Mouse (Mus musculus) neural tube, embryonic 13.5 days (tissue): ENCODE measurements around the gene Prkce. TPM values are rescaled to one million over a fixed set of nuclear protein-coding genes. Genes with fewer than 3 reads are reported as not detected.
A peak's percentile ranks its signal among the peaks of the same experiment; 100 is the strongest.

Source experiments
- ATAC-seq: fragments of 200-750 bp; cut with Nextera tagmentation; 2 replicates; pipeline ENCODE4 v1.8.0; 2017; ENCODE audit warnings: low read depth, mild to moderate bottlenecking, moderate TSS enrichment, moderate library complexity
- H3K27ac ChIP-seq: fragments of 300-500 bp; sonication (generic); replicated peaks from 2 replicates; pipeline ENCODE4 v1.5.1; 2015; ENCODE audit warnings: moderate library complexity, mild to moderate bottlenecking, inconsistent platforms
- H3K27me3 ChIP-seq: fragments of 300-500 bp; sonication (generic); 2 replicates; pipeline ENCODE4 v1.6.1; 2015; ENCODE audit warnings: mild to moderate bottlenecking, inconsistent platforms
- H3K36me3 ChIP-seq: fragments of 300-500 bp; sonication (generic); 2 replicates; pipeline ENCODE4 v1.6.1; 2015; ENCODE audit warnings: mild to moderate bottlenecking, inconsistent platforms
- H3K4me1 ChIP-seq: fragments of 300-500 bp; sonication (generic); replicated peaks from 2 replicates; pipeline ENCODE4 v1.6.1; 2015; ENCODE audit warnings: inconsistent platforms
- H3K4me2 ChIP-seq: fragments of 300-500 bp; sonication (generic); 2 replicates; pipeline ENCODE4 v1.6.1; 2015; ENCODE audit warnings: inconsistent platforms, mild to moderate bottlenecking, moderate library complexity
- H3K4me3 ChIP-seq: fragments of 300-500 bp; sonication (generic); 2 replicates; pipeline ENCODE4 v1.5.1; 2015; ENCODE audit warnings: mild to moderate bottlenecking, inconsistent platforms
- H3K9ac ChIP-seq: fragments of 300-500 bp; sonication (generic); 2 replicates; pipeline ENCODE4 v1.6.1; 2015; ENCODE audit warnings: moderate library complexity, mild to moderate bottlenecking, inconsistent platforms
- H3K9me3 ChIP-seq: fragments of 300-500 bp; sonication (generic); 2 replicates; pipeline ENCODE4 v1.6.1; 2016; ENCODE audit warnings: inconsistent platforms
- WGBS: fragments of 180-500 bp; shearing (Covaris S2); methylation state at CpG from one replicate; pipeline ENCODE4 v1.1.7; 2015; 5-methylcytosine and 5-hydroxymethylcytosine counted together
- polyA plus RNA-seq: library from polyadenylated mRNA; unstranded; fragments of >200 nt; fragmentation: Nextera tagmentation; extraction: Ambion mirVana; gene quantifications from 2 replicates; pipeline ENCODE4 v1.2.1, GENCODE M21; 2015

Gene Prkce
- polyA plus RNA-seq, 1 experiment from 2014 or later: 27.7 TPM

DNA sequence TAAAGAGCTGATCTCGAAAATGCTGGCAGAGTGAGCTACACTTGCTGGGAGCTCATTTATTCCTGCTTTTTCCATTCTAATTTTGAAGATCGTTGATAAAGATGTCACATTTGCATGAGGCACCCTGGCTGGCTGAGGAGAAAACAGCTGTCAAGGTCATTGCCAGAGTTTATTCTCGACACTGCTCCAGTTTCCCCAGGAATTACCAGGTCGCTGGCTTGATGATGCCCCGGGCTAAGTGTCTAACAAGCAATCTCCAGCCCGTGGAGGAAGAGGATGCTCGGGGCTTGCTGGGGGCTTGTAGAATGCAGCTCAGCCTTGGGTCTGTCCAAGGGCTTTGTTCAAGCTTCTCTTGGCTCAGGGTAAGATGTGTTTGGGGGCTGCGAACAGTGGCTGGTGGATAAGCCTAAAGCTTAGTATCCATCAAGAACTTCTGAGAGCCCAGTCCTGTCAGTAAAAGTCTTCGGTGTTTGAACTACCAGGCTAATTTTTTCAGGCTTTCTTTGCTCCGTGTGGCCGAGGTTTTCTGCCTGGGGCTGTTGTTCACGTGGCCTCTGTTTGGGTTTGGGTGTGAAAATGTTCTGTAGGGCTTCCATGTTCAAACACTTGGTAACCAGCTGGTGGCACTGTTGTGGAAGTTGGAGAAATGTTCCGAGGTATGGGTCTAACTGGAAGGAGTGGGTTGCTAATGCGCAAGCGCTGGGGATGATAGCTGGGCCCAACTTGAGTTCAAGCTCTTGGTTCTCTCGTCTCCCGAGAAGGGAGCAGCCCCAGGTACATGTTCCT is 293.3 kb downstream of the Prkce start:
- Histone ChIP-seq H3K4me2 (no peak overlapping the region), H3K27me3 (no peaks in the 10 kb centered on the region), H3K9me3 (no peaks in the 10 kb centered on the region), H3K9ac (no peak overlapping the region), H3K4me1 (peaks cover 28% of the 10 kb centered on the region), H3K36me3 (no peaks in the 10 kb centered on the region), H3K27ac (peak overlapping the region; percentile 46; the same call in 1 of the 2 replicates), H3K4me3 (no peak overlapping the region)
- WGBS: 68% methylated on average over 17 of the region's 17 CpGs
- ATAC-seq: no peak

GRCm38 (mm10) chr17:86463369-86463768 is 295.8 kb downstream of the Prkce start:
- ATAC-seq: no peak
- H3K9ac ChIP-seq: no peak overlapping the region
- H3K4me2 ChIP-seq: no peak overlapping the region
- no peaks in the 10 kb centered on the region for H3K36me3 ChIP-seq
- 52% methylated on average over 3 of the region's 3 CpGs for WGBS
- H3K4me1 ChIP-seq: peaks cover 42% of the 10 kb centered on the region
- no peak overlapping the region for H3K27ac ChIP-seq
- H3K27me3 ChIP-seq: no peaks in the 10 kb centered on the region
- H3K4me3 ChIP-seq: no peak overlapping the region
- no peaks in the 10 kb centered on the region for H3K9me3 ChIP-seq

- Histone ChIP-seq H3K36me3 (no peaks in the 10 kb centered on the region), H3K9me3 (no peaks in the 10 kb centered on the region), H3K4me2 (no peak overlapping the region), H3K27me3 (no peaks in the 10 kb centered on the region), H3K27ac (peak overlapping the region; percentile 81), H3K4me1 (peaks cover 48% of the 10 kb centered on the region), H3K4me3 (no peak overlapping the region), H3K9ac (no peak overlapping the region)
- WGBS: 74% methylated on average over 8 of the region's 8 CpGs
- ATAC-seq: no peak
These were observed 296.6 kb downstream of the Prkce start for GRCm38 (mm10) chr17:86464197-86464596.

- Histone ChIP-seq H3K27me3 (no peaks in the 10 kb centered on the region), H3K27ac (peak overlapping the region; percentile 81), H3K4me1 (peaks cover 53% of the 10 kb centered on the region), H3K9me3 (no peaks in the 10 kb centered on the region), H3K36me3 (no peaks in the 10 kb centered on the region), H3K4me3 (no peak overlapping the region), H3K9ac (no peak overlapping the region), H3K4me2 (0 out of 2 replicates have a peak overlapping the region, but pooled peaks have one; percentile 4)
- peak; percentile 74 for ATAC-seq
- WGBS: 18% methylated on average over 16 of the region's 16 CpGs
These were observed 297.2 kb downstream of the Prkce start for GRCm38 (mm10) chr17:86464689-86465363.

DNA sequence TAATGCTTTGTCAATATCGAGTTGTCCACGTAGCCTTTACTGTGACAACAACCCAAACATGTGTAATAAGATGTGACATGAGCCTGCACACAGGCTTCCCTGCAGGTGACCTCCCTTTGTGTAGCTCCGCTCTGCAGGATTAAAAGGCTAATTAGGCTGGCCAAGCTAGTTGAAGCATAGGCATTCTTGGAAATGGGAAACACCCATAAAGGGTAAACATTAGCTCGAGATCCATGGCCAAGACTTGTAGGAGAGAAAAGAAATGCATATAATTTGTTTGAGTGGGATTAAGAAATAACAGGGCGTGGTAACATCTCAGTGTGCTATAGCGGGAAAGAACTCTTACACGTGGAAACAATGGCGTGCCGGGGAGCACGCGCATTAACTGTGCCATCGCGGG is 298.3 kb downstream of the Prkce start:
- no peak overlapping the region for H3K9ac ChIP-seq
- no peak overlapping the region for H3K4me3 ChIP-seq
- no peaks in the 10 kb centered on the region for H3K36me3 ChIP-seq
- H3K9me3 ChIP-seq: no peaks in the 10 kb centered on the region
- H3K27ac ChIP-seq: no peak overlapping the region
- H3K4me1 ChIP-seq: peaks cover 50% of the 10 kb centered on the region
- H3K27me3 ChIP-seq: no peaks in the 10 kb centered on the region
- WGBS: 42% methylated on average over 13 of the region's 13 CpGs
- no peak overlapping the region for H3K4me2 ChIP-seq
- no peak for ATAC-seq

- peaks cover 48% of the 10 kb centered on the region for H3K4me1 ChIP-seq
- no peaks in the 10 kb centered on the region for H3K9me3 ChIP-seq
- H3K4me3 ChIP-seq: no peak overlapping the region
- H3K4me2 ChIP-seq: no peak overlapping the region
- no peak for ATAC-seq
- 65% methylated on average over 7 of the region's 7 CpGs for WGBS
- no peaks in the 10 kb centered on the region for H3K27me3 ChIP-seq
- H3K9ac ChIP-seq: no peak overlapping the region
- no peak overlapping the region for H3K27ac ChIP-seq
- no peaks in the 10 kb centered on the region for H3K36me3 ChIP-seq
These were observed 298.8 kb downstream of the Prkce start for GRCm38 (mm10) chr17:86466412-86466811.

- 64% methylated on average over 7 of the region's 7 CpGs for WGBS
- no peak overlapping the region for H3K27ac ChIP-seq
- no peaks in the 10 kb centered on the region for H3K36me3 ChIP-seq
- no peak overlapping the region for H3K9ac ChIP-seq
- no peak overlapping the region for H3K4me3 ChIP-seq
- H3K27me3 ChIP-seq: no peaks in the 10 kb centered on the region
- no peaks in the 10 kb centered on the region for H3K9me3 ChIP-seq
- no peak for ATAC-seq
- H3K4me1 ChIP-seq: peaks cover 48% of the 10 kb centered on the region
- no peak overlapping the region for H3K4me2 ChIP-seq
These were observed 299.3 kb downstream of the Prkce start for GRCm38 (mm10) chr17:86466871-86467270.

DNA sequence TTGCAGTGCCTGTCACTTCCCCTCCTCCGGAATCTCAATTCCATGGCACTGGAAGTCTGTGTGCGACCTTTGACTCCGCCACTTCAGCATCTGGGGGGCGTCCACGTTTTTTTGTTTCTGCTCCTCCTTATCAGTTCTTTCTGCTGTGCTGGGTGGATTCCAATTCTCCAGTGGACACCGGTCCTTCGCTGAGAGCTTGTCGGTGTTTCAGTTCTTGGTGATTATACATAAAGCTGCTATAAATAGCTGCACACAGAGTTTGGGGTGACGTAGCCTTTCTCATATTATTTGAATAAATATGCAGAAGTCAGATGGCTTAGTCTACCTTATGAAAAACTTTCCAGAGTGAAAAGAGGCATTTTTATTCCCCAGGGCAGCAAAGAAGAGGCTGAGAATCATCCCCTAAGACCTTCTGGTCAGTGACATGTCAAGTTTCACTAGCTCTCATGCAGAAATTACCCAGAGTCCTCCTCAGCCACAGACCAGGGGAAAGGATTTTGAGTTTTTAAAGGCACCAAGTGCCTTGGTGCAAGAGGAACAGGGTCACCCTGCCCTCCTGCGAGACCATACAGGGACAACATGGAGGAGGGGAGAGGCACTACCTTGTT is 299.8 kb downstream of the Prkce start:
- no peak overlapping the region for H3K9ac ChIP-seq
- no peak for ATAC-seq
- no peak overlapping the region for H3K4me2 ChIP-seq
- no peaks in the 10 kb centered on the region for H3K9me3 ChIP-seq
- 72% methylated on average over 10 of the region's 10 CpGs for WGBS
- H3K4me1 ChIP-seq: peaks cover 48% of the 10 kb centered on the region
- no peak overlapping the region for H3K4me3 ChIP-seq
- no peak overlapping the region for H3K27ac ChIP-seq
- H3K36me3 ChIP-seq: no peaks in the 10 kb centered on the region
- H3K27me3 ChIP-seq: no peaks in the 10 kb centered on the region

DNA sequence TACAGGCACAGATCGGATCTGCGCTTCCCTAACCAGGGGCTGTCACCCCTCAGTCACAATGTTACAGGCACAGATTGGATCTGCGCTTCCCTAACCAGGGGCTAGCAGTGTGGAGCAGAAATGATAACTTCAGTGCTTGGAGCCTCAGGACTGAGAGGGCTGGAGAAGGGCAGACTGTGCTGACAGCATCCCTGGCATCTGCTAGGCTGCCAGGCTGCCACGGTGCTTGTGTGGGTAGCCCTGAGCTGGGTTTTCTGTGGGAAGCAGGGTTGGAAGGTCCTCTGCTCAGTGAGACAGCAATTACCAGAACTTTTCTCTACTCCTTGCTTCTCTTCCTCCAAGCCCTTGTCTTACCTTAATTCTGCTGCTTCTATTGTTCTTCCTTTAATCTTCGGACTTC is 300.4 kb downstream of the Prkce start:
- no peak for ATAC-seq
- H3K4me1 ChIP-seq: peaks cover 48% of the 10 kb centered on the region
- H3K4me3 ChIP-seq: no peak overlapping the region
- H3K9ac ChIP-seq: no peak overlapping the region
- H3K27me3 ChIP-seq: no peaks in the 10 kb centered on the region
- H3K27ac ChIP-seq: no peak overlapping the region
- no peaks in the 10 kb centered on the region for H3K9me3 ChIP-seq
- no peaks in the 10 kb centered on the region for H3K36me3 ChIP-seq
- 82% methylated on average over 5 of the region's 5 CpGs for WGBS
- no peak overlapping the region for H3K4me2 ChIP-seq

DNA sequence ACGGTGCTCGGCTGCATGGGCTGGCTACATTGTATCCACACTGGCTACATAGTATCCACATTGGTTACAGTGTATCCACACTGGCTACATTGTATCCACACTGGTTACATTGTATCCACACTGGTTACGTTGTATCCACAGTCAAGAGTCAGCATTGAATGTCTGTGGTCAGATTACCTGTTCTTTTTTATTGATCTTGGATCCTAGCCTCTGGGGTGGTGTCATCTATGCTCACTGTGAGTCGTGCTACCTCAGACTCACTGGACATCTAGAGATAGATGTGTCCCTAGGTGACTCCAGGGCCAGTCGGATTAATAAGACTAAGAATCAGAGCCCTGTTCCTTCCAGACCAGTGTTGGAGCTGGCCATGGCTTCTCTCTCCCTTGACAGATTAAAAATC is 302.6 kb downstream of the Prkce start:
- Histone ChIP-seq H3K4me1 (peaks cover 37% of the 10 kb centered on the region), H3K36me3 (no peaks in the 10 kb centered on the region)
- WGBS: 84% methylated on average over 5 of the region's 5 CpGs

GRCm38 (mm10) chr17:86471684-86472083 is 304.1 kb downstream of the Prkce start:
- 49% methylated on average over 5 of the region's 5 CpGs for WGBS
- no peaks in the 10 kb centered on the region for H3K27me3 ChIP-seq
- peaks cover 23% of the 10 kb centered on the region for H3K4me1 ChIP-seq
- no peaks in the 10 kb centered on the region for H3K36me3 ChIP-seq
- no peak overlapping the region for H3K27ac ChIP-seq
- no peak for ATAC-seq
- no peak overlapping the region for H3K4me2 ChIP-seq
- no peak overlapping the region for H3K9ac ChIP-seq
- H3K9me3 ChIP-seq: no peaks in the 10 kb centered on the region
- no peak overlapping the region for H3K4me3 ChIP-seq

More for the DNA sequence above, 302.6 kb downstream of the Prkce start:
- Histone ChIP-seq H3K27ac (no peak overlapping the region), H3K9ac (no peak overlapping the region), H3K4me2 (no peak overlapping the region), H3K9me3 (no peaks in the 10 kb centered on the region), H3K27me3 (no peaks in the 10 kb centered on the region), H3K4me3 (no peak overlapping the region)
- no peak for ATAC-seq

DNA sequence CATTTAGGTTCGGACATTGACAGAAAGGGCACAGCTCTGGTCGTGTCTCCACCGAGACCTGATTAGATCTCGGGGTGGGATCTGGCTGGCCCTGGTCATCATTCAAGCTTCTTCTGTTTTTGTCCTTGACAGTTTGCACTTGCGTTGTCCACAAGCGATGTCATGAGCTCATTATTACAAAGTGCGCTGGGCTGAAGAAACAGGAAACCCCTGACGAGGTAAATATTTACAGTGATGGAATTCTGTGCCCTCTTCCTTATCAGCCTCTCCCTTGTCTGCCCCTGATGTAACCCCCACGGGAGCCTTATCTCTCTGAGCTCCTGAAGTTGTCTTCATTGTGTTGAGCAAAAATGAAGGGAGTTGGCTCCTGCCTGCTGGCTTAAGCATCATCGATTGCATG is 309.1 kb downstream of the Prkce start:
- Histone ChIP-seq H3K4me2 (no peak overlapping the region), H3K9ac (no peak overlapping the region), H3K9me3 (no peaks in the 10 kb centered on the region), H3K36me3 (peaks cover 6% of the 10 kb centered on the region; the same call in 1 of the 2 replicates), H3K4me1 (no peaks in the 10 kb centered on the region; the same call in 1 of the 2 replicates), H3K27ac (no peak overlapping the region), H3K27me3 (no peaks in the 10 kb centered on the region), H3K4me3 (no peak overlapping the region)
- no peak for ATAC-seq
- WGBS: 90% methylated on average over 10 of the region's 10 CpGs
